Mouse (Mus musculus) neural tube, embryonic 14.5 days (tissue): ENCODE data around the gene Srek1. TPM values are rescaled to one million over a fixed set of nuclear protein-coding genes. Genes with fewer than 3 reads are reported as not detected.

ENCODE experiments used
- ATAC-seq: fragments of 200-750 bp; cut with Nextera tagmentation; 2 replicates; pipeline ENCODE4 v1.8.0; 2017; ENCODE audit warnings: low read depth, mild to moderate bottlenecking, moderate TSS enrichment, moderate library complexity
- H3K27ac ChIP-seq: fragments of 300-500 bp; sonication (generic); 2 replicates; pipeline ENCODE4 v1.5.1; 2014; ENCODE audit warnings: low read depth, mild to moderate bottlenecking, control low read depth, low read length, moderate library complexity, mixed read lengths
- H3K27me3 ChIP-seq: fragments of 300-500 bp; sonication (generic); 2 replicates; pipeline ENCODE4 v1.6.1; 2014; ENCODE audit warnings: low read length; ENCODE audit not compliant: control insufficient read depth, insufficient read depth
- H3K36me3 ChIP-seq: fragments of 300-500 bp; sonication (generic); 2 replicates; pipeline ENCODE4 v1.6.1; 2014; ENCODE audit warnings: low read length, mixed read lengths; ENCODE audit not compliant: control insufficient read depth, insufficient read depth
- H3K4me1 ChIP-seq: fragments of 300-500 bp; sonication (generic); 2 replicates; pipeline ENCODE4 v1.6.1; 2014; ENCODE audit warnings: low read length; ENCODE audit not compliant: control insufficient read depth, insufficient read depth
- H3K4me2 ChIP-seq: fragments of 300-500 bp; sonication (generic); 2 replicates; pipeline ENCODE4 v1.6.1; 2014; ENCODE audit warnings: mild to moderate bottlenecking, low read depth, low read length, control low read depth
- H3K4me3 ChIP-seq: fragments of 300-500 bp; sonication (generic); 2 replicates; pipeline ENCODE4 v1.5.1; 2014; ENCODE audit warnings: low read depth, low read length, control low read depth, mixed read lengths
- H3K9ac ChIP-seq: fragments of 300-500 bp; sonication (generic); replicated peaks from 2 replicates; pipeline ENCODE4 v1.6.1; 2014; ENCODE audit warnings: low read depth, mild to moderate bottlenecking, control low read depth, low read length, mixed read lengths
- H3K9me3 ChIP-seq: fragments of 300-500 bp; sonication (generic); 2 replicates; pipeline ENCODE4 v1.6.1; 2016; ENCODE audit warnings: low read length; ENCODE audit not compliant: control insufficient read depth
- WGBS: fragments of 180-500 bp; shearing (Covaris S2); extraction: QIAGEN DNeasy Blood & Tissue Kit; methylation state at CpG from one replicate; pipeline ENCODE4 v1.1.7; 2014; 5-methylcytosine and 5-hydroxymethylcytosine counted together
- polyA plus RNA-seq: library from polyadenylated mRNA; unstranded; fragments of >200 nt; fragmentation: Nextera tagmentation; extraction: Ambion mirVana; gene quantifications from 2 replicates; pipeline ENCODE4 v1.2.1, GENCODE M21; 2014

Srek1 gene
- polyA plus RNA-seq, 1 experiment from 2014 or later, result 98.8 TPM

DNA sequence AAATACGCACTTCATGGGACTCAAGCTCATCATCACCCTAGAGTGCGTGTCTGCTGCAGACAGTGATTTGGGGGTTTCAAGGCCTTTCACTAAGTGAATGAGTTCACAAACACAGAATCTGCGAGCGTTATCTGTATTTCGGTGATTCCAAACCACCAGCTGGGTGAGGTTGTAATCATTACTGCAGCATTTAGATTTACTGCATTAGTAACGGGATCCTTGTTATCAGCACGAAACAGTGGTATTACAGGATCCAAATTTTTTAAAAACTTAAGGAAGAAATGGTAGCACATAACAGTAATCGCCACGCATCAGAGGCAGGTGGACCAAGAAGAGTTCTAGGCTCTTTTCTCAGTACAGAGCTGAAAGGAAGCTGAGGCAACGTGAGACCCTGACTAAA is 12.4 kb downstream of the Srek1 start:
- ATAC-seq, result no peak
- Histone ChIP-seq H3K4me2 (no peak overlapping the region), H3K27me3 (no peaks in the 10 kb centered on the region), H3K4me3 (no peak overlapping the region), H3K27ac (no peak overlapping the region), H3K4me1 (no peaks in the 10 kb centered on the region), H3K9me3 (no peaks in the 10 kb centered on the region), H3K9ac (no peak overlapping the region), H3K36me3 (peaks cover 57% of the 10 kb centered on the region)
- 92% methylated on average over 10 of the region's 10 CpGs for WGBS

- H3K4me2 ChIP-seq, result no peak overlapping the region
- no peaks in the 10 kb centered on the region for H3K4me1 ChIP-seq
- WGBS, result 61% methylated on average over 3 of the region's 3 CpGs
- no peak overlapping the region for H3K4me3 ChIP-seq
- H3K27ac ChIP-seq, result no peak overlapping the region
- no peak overlapping the region for H3K9ac ChIP-seq
- no peaks in the 10 kb centered on the region for H3K9me3 ChIP-seq
- H3K36me3 ChIP-seq, result peaks cover 39% of the 10 kb centered on the region
- no peak for ATAC-seq
- H3K27me3 ChIP-seq, result no peaks in the 10 kb centered on the region
Observed at GRCm38 (mm10) chr13:103751421-103751820, 23.0 kb downstream of the Srek1 start.

GRCm38 (mm10) chr13:103745688-103746087 is 28.7 kb downstream of the Srek1 start:
- ATAC-seq, result no peak
- peaks cover 42% of the 10 kb centered on the region for H3K36me3 ChIP-seq
- H3K27ac ChIP-seq, result no peak overlapping the region
- H3K4me2 ChIP-seq, result no peak overlapping the region
- 93% methylated on average over 2 of the region's 2 CpGs for WGBS
- no peak overlapping the region for H3K4me3 ChIP-seq
- no peaks in the 10 kb centered on the region for H3K27me3 ChIP-seq
- H3K9me3 ChIP-seq, result no peaks in the 10 kb centered on the region
- no peaks in the 10 kb centered on the region for H3K4me1 ChIP-seq
- H3K9ac ChIP-seq, result no peak overlapping the region

GRCm38 (mm10) chr13:103745160-103745559 is 29.2 kb downstream of the Srek1 start:
- Histone ChIP-seq H3K9me3 (no peaks in the 10 kb centered on the region), H3K27me3 (no peaks in the 10 kb centered on the region), H3K9ac (no peak overlapping the region), H3K36me3 (peaks cover 41% of the 10 kb centered on the region), H3K4me1 (no peaks in the 10 kb centered on the region), H3K4me3 (no peak overlapping the region), H3K27ac (no peak overlapping the region), H3K4me2 (no peak overlapping the region)
- 96% methylated on average over 4 of the region's 4 CpGs for WGBS
- ATAC-seq, result no peak

DNA sequence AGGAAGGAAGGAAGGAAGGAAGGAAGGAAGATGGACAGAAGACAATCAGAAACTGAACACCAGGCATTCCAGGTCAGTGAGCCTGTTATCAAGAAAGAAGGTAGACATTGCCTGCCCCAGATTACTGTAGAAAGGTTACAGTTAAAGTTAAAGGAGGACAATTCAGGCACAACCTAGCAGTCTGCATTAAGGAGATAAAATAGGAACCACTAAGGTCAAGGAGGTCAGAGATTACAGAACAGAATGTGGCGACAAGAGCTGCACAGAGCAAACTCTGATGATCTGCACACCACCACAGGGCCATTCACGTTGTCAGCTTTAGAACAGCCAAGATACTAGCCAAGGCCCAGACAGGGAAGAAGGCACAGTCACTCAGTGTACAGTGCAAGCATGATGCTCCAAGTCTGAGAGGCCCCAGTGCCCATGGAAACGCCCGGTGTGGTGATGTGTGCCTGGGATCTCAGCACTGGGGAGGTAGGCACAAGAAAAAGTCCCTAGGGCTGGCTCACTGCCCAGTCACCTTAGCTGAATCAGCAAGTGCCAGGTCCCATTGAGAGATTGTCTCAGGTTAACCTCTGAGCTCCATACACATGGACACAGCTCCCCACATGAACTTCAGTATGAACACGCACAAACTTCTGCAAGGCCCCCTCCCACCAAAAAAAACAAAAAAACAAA is 38.9 kb downstream of the Srek1 start:
- Histone ChIP-seq H3K9me3 (no peaks in the 10 kb centered on the region), H3K27ac (no peak overlapping the region), H3K27me3 (no peaks in the 10 kb centered on the region), H3K4me1 (no peaks in the 10 kb centered on the region), H3K4me3 (no peak overlapping the region), H3K4me2 (no peak overlapping the region), H3K36me3 (peaks cover 16% of the 10 kb centered on the region), H3K9ac (no peak overlapping the region)
- 97% methylated on average over 5 of the region's 5 CpGs for WGBS
- ATAC-seq, result no peak

- Histone ChIP-seq H3K27ac (no peak overlapping the region), H3K27me3 (no peaks in the 10 kb centered on the region), H3K4me1 (no peaks in the 10 kb centered on the region), H3K9ac (no peak overlapping the region), H3K9me3 (no peaks in the 10 kb centered on the region), H3K4me2 (no peak overlapping the region), H3K4me3 (no peak overlapping the region), H3K36me3 (no peaks in the 10 kb centered on the region)
- ATAC-seq, result no peak
- WGBS, result 89% methylated on average over 2 of the region's 2 CpGs
Observed at GRCm38 (mm10) chr13:103726872-103727271, 47.5 kb downstream of the Srek1 start.

GRCm38 (mm10) chr13:103711406-103712025 is 62.9 kb downstream of the Srek1 start:
- no peaks in the 10 kb centered on the region for H3K9me3 ChIP-seq
- no peak overlapping the region for H3K4me2 ChIP-seq
- no peaks in the 10 kb centered on the region for H3K27me3 ChIP-seq
- no peak overlapping the region for H3K27ac ChIP-seq
- no peaks in the 10 kb centered on the region for H3K36me3 ChIP-seq
- no peak overlapping the region for H3K4me3 ChIP-seq
- H3K9ac ChIP-seq, result no peak overlapping the region
- WGBS, result 67% methylated on average over 11 of the region's 11 CpGs
- no peak for ATAC-seq
- no peaks in the 10 kb centered on the region for H3K4me1 ChIP-seq

DNA sequence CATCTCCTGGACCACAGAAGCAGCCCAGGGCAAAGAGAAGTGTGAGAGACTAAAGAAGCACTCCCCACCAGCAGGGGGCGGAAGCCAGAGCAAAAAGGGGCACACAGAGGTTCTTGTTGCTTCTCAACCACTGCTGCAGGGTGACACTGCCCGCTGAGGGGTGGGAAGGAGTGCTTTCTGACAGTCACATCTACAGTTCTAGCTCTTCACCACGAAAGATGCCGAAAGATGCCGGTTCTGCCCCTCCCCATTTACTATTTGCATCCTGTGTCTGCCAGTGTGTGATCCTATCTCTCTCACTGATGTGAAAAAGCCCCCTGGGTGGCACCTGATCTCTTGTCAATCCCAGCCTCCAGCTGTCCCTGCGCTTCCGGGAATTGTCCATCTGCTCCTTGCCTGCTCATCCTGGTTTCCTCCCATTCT is 64.0 kb downstream of the Srek1 start:
- H3K27me3 ChIP-seq, result no peaks in the 10 kb centered on the region
- no peak overlapping the region for H3K4me3 ChIP-seq
- H3K36me3 ChIP-seq, result no peaks in the 10 kb centered on the region
- H3K27ac ChIP-seq, result no peak overlapping the region
- no peak overlapping the region for H3K4me2 ChIP-seq
- 60% methylated on average over 7 of the region's 7 CpGs for WGBS
- H3K9ac ChIP-seq, result no peak overlapping the region
- H3K4me1 ChIP-seq, result no peaks in the 10 kb centered on the region
- 0 out of 2 replicates have a peak, but pooled peaks have one; percentile 9 for ATAC-seq
- H3K9me3 ChIP-seq, result no peaks in the 10 kb centered on the region

DNA sequence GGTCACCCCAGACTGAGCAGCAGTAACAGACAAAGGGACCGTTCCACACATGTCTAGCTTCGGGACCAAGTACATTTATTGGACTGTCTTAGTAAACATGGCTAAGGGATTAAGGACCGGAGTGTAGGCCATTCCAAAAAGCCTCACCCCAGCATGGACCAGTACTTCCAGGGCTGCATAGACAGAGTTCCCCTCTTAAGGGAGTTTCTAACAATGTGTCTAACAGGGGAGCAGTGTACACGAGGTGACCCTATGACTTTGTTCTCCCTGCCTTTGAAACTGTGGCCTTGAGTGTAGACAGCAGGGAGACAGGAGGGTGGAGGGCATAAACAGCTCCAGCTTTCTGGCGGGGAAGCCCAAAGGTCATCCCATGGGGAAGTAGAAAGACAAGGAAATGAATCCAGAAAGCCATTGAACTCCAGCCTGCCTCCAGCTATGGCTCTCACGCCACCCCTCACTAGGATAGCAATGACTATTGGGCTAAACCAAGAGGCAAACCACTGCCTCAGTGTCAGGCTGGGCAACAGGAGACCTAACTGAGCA is 68.9 kb downstream of the Srek1 start:
- Histone ChIP-seq H3K4me2 (no peak overlapping the region), H3K36me3 (no peaks in the 10 kb centered on the region), H3K9ac (no peak overlapping the region), H3K27ac (no peak overlapping the region), H3K9me3 (no peaks in the 10 kb centered on the region), H3K27me3 (no peaks in the 10 kb centered on the region), H3K4me3 (no peak overlapping the region), H3K4me1 (no peaks in the 10 kb centered on the region)
- WGBS, result 70% methylated on average over 6 of the region's 6 CpGs
- ATAC-seq, result no peak
